Mouse (Mus musculus): ENCODE data around the gene Fndc3b.

GRCm38 (mm10) chr3:27589305-27589704, 121.8 kb downstream of the Fndc3b start:
- TF ChIP-seq CTCF (IDR thresholded peaks at IDR 0.05; ENCODE audit: low read depth) (no peak), EP300 (IDR thresholded peaks at IDR 0.05; ENCODE audit: low read depth) (no peak)
